Mouse (Mus musculus) intestine, postnatal 0 days (tissue): ENCODE measurements around the gene Cdk12. TPM values are rescaled to one million over a fixed set of nuclear protein-coding genes. Genes with fewer than 3 reads are reported as not detected.
A peak's percentile ranks its signal among the peaks of the same experiment; 100 is the strongest.

Source experiments
- ATAC-seq: fragments of 200-750 bp; cut with Nextera tagmentation; 2 replicates; pipeline ENCODE4 v1.8.0; 2017; ENCODE audit warnings: mild to moderate bottlenecking, moderate TSS enrichment, moderate library complexity
- H3K27ac ChIP-seq: fragments of 300-500 bp; sonication (generic); 2 replicates; pipeline ENCODE4 v1.5.1; 2014; ENCODE audit warnings: mild to moderate bottlenecking, low read depth, low read length, moderate library complexity
- H3K27me3 ChIP-seq: fragments of 300-500 bp; sonication (generic); replicated peaks from 2 replicates; pipeline ENCODE4 v1.6.1; 2014; ENCODE audit warnings: low read length, mixed read lengths; ENCODE audit not compliant: control insufficient read depth, insufficient read depth
- H3K36me3 ChIP-seq: fragments of 300-500 bp; sonication (generic); 2 replicates; pipeline ENCODE4 v1.6.1; 2014; ENCODE audit warnings: mild to moderate bottlenecking, moderate library complexity; ENCODE audit not compliant: control insufficient read depth, insufficient read depth
- H3K4me1 ChIP-seq: fragments of 300-500 bp; sonication (generic); replicated peaks from 2 replicates; pipeline ENCODE4 v1.6.1; 2014; ENCODE audit warnings: antibody characterized with exemption, low read length, mixed read lengths; ENCODE audit not compliant: control insufficient read depth, insufficient read depth
- H3K4me2 ChIP-seq: fragments of 300-500 bp; sonication (generic); replicated peaks from 2 replicates; pipeline ENCODE4 v1.6.1; 2014; ENCODE audit warnings: low read depth, mild to moderate bottlenecking, moderate library complexity
- H3K4me3 ChIP-seq: fragments of 300-500 bp; sonication (generic); 2 replicates; pipeline ENCODE4 v1.5.1; 2014; ENCODE audit warnings: low read depth, low read length
- H3K9ac ChIP-seq: fragments of 300-500 bp; sonication (generic); 2 replicates; pipeline ENCODE4 v1.6.1; 2014; ENCODE audit warnings: mild to moderate bottlenecking, low read depth, low read length
- H3K9me3 ChIP-seq: fragments of 300-500 bp; sonication (generic); 2 replicates; pipeline ENCODE4 v1.6.1; 2016; ENCODE audit warnings: mixed run types; ENCODE audit not compliant: control insufficient read depth
- CTCF ChIP-seq: sonication (generic); IDR thresholded peaks from 2 replicates; pipeline ENCODE4 v1.5.1; 2016; ENCODE audit warnings: low read depth, mild to moderate bottlenecking, control low read depth, antibody characterized with exemption, moderate library complexity
- WGBS: fragments of 180-500 bp; shearing (Covaris S2); extraction: QIAGEN DNeasy Blood & Tissue Kit; methylation state at CpG from one replicate; pipeline ENCODE4 v1.1.7; 2014; 5-methylcytosine and 5-hydroxymethylcytosine counted together
- microRNA-seq: library from miRNA; unstranded; fragments of <30 nt; microRNA quantifications from one replicate; pipeline ENCODE4, GENCODE M21; 2016
- polyA plus RNA-seq: library from polyadenylated mRNA; unstranded; fragments of >200 nt; fragmentation: Nextera tagmentation; extraction: Ambion mirVana; gene quantifications from 2 replicates; pipeline ENCODE4 v1.2.1, GENCODE M21; 2015

Cdk12 gene
- polyA plus RNA-seq, 1 experiment from 2014 or later: 4.9 TPM

DNA sequence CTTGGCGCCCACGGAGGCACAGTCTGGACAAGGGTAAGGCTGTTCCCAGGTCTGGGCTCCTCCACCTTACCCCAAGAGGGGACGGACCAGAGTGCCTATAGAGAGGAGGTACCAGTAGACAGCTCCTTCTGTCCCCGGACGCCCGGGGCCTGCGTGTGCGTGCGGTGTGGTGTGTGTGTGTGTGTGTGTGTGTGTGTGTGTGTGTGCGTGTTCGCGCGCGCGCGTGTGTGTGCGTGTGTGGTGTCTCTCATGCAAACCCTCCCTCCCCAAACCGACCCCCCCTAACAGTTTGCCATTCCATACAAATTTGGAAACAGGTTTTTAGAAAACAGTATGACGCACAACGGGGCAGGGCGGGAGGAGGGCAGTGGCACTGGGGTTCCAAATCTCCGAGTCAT is 123.0 kb downstream of the Cdk12 start:
- no peak for TF ChIP-seq CTCF
- no peaks in the 10 kb centered on the region for H3K36me3 ChIP-seq
- H3K9me3 ChIP-seq: no peaks in the 10 kb centered on the region
- no peak overlapping the region for H3K4me3 ChIP-seq
- ATAC-seq: no peak
- no peak overlapping the region for H3K4me2 ChIP-seq
- 5% methylated on average over 22 of the region's 22 CpGs for WGBS
- peaks cover 6% of the 10 kb centered on the region; the same call in 1 of the 2 replicates for H3K4me1 ChIP-seq
- no peak overlapping the region for H3K9ac ChIP-seq
- H3K27ac ChIP-seq: no peak overlapping the region
- peaks cover 100% of the 10 kb centered on the region for H3K27me3 ChIP-seq

DNA sequence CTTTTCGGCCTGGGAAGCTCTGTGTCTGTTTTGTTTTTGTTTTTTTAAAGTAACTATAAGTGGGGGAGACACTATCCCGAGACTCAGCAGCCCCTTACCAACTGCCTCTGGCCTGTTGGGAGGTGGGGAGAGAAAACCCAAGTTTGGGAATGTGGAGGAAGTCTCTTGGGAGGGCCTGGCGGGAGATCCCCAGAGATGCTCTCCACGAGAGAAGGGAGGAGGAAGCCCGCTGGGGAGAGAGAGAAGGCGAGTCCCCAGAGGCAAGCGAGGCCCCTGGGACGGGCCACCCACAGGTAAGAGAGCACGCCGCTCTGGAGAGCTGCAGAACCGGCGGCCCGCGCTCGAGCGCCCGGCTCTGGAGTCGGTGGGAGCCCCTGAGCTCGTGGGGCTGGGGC is 123.9 kb downstream of the Cdk12 start:
- peaks cover 6% of the 10 kb centered on the region; the same call in 1 of the 2 replicates for H3K4me1 ChIP-seq
- H3K4me3 ChIP-seq: peak overlapping the region; percentile 32; the same call in 1 of the 2 replicates
- no peaks in the 10 kb centered on the region for H3K36me3 ChIP-seq
- peaks cover 100% of the 10 kb centered on the region for H3K27me3 ChIP-seq
- H3K9me3 ChIP-seq: no peaks in the 10 kb centered on the region
- ATAC-seq: no peak
- no peak overlapping the region for H3K27ac ChIP-seq
- H3K4me2 ChIP-seq: peak overlapping the region; percentile 58; the same call in 1 of the 2 replicates
- no peak for TF ChIP-seq CTCF
- WGBS: 2% methylated on average over 17 of the region's 19 CpGs
- H3K9ac ChIP-seq: no peak overlapping the region

DNA sequence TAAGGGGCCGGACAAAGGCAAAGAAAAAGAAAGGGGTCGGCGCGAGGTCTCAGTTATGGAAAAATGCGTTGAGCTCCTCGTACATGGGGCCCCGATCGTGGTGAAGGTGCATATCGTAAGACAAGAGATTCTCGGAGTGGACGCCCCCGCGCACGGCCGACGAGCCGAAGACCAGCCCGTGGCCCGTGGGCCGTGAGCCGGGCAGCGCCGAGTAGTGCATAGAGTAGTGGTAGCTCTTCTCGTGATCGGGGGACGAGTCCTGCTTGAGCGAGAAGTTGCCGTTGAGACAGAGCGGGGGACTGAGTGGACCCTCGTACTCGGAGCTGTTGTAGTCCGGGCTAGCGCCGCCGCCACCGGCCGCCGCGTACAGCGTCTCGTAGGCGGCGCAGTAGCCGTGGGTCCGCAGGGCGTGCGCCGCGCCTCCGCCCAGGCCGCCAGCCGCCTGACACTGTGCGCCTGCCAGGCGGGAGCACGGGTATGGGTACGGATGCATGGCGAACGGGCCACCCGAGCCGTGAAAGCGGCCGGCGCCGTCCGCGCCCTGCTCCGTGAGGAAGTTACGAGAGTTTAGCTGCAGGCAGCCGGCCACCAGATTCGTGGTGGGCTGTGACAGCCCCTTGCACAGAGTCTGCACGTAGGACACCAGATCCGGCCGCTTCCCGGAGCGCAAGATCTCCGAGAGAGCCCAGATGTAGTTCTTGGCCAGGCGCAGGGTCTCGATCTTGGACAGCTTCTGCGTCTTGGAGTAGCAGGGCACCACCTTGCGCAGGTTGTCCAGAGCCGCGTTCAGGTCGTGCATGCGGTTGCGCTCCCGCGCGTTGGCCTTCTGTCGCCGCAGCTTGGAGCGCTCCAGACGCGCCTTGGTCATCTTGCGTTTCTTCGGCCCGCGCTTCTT is 124.5 kb downstream of the Cdk12 start:
- peak overlapping the region; percentile 58 for H3K4me2 ChIP-seq
- H3K4me1 ChIP-seq: peaks cover 6% of the 10 kb centered on the region; the same call in 1 of the 2 replicates
- peaks cover 100% of the 10 kb centered on the region for H3K27me3 ChIP-seq
- TF ChIP-seq CTCF: no peak
- no peak overlapping the region for H3K9ac ChIP-seq
- H3K4me3 ChIP-seq: peak overlapping the region; percentile 32
- H3K36me3 ChIP-seq: no peaks in the 10 kb centered on the region
- 1% methylated on average over 97 of the region's 97 CpGs for WGBS
- H3K27ac ChIP-seq: no peak overlapping the region
- ATAC-seq: no peak
- H3K9me3 ChIP-seq: no peaks in the 10 kb centered on the region

DNA sequence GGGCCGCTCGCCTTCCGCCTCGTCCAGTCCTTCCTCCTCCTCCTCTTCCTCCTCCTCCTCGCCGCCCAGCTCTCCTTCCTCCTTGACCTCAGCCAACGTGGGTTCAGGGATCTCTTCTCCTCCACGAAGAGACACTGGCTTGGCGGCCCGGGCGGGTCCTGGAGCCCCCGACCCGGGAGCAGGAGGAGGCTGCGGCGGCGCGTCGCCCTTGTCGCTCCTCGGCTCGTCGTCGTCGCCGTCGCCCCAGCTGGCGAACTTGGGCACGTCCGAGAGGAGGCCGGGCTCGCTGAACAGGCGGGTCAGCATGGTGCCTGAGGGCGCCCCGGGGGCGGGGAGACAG is 125.1 kb downstream of the Cdk12 start:
- Histone ChIP-seq H3K4me2 (peak overlapping the region; percentile 58), H3K27ac (no peak overlapping the region), H3K4me3 (peak overlapping the region; percentile 32), H3K27me3 (peaks cover 100% of the 10 kb centered on the region), H3K9ac (no peak overlapping the region), H3K9me3 (no peaks in the 10 kb centered on the region), H3K36me3 (no peaks in the 10 kb centered on the region), H3K4me1 (peaks cover 6% of the 10 kb centered on the region; the same call in 1 of the 2 replicates)
- no peak for TF ChIP-seq CTCF
- no peak for ATAC-seq
- WGBS: 0% methylated on average over 28 of the region's 35 CpGs

Small RNAs within 50 kb of the gene (microRNA-seq; reads per million reads assigned to microRNA genes)
- gene Gm27399: not detected
- not detected for gene Mir5119

Other genes starting within 250 kb of the Cdk12 start
- 0.30 and 0.31 TPM in 2 replicates for gene Plxdc1, start 216.6 kb upstream of the Cdk12 start, polyA plus RNA-seq
- 4.2 and 4.4 TPM in 2 replicates for gene Arl5c, start 206.9 kb upstream of the Cdk12 start, polyA plus RNA-seq
- 2.8 and 3.2 TPM in 2 replicates for gene Cacnb1, start 180.0 kb upstream of the Cdk12 start, polyA plus RNA-seq
- 668 and 699 TPM in 2 replicates for gene Rpl19, start 176.3 kb upstream of the Cdk12 start, polyA plus RNA-seq
- 0.13 TPM in 1 of 2 replicates, not detected in the other for gene Stac2, start 149.6 kb upstream of the Cdk12 start, polyA plus RNA-seq
- 7.3 and 7.8 TPM in 2 replicates for gene Fbxl20, start 52.7 kb upstream of the Cdk12 start, polyA plus RNA-seq
- gene Med1, start 9.8 kb upstream of the Cdk12 start, polyA plus RNA-seq: 25.2 and 25.3 TPM in 2 replicates
- gene Neurod2, start 126.6 kb downstream of the Cdk12 start, polyA plus RNA-seq: 0.07 TPM in 1 of 2 replicates, not detected in the other
- gene Ppp1r1b, start 145.3 kb downstream of the Cdk12 start, polyA plus RNA-seq: 99.5 and 102 TPM in 2 replicates
- gene Stard3, start 155.3 kb downstream of the Cdk12 start, polyA plus RNA-seq: 29.0 and 30.1 TPM in 2 replicates
- gene Tcap, start 180.8 kb downstream of the Cdk12 start, polyA plus RNA-seq: 0.44 and 0.69 TPM in 2 replicates
- not detected in 2 replicates for gene Pnmt, start 183.4 kb downstream of the Cdk12 start, polyA plus RNA-seq
- gene Pgap3, start 197.4 kb downstream of the Cdk12 start, polyA plus RNA-seq: 14.7 and 15.1 TPM in 2 replicates
- gene Erbb2, start 209.4 kb downstream of the Cdk12 start, polyA plus RNA-seq: 19.4 and 20.7 TPM in 2 replicates
- gene Mien1, start 235.9 kb downstream of the Cdk12 start, polyA plus RNA-seq: 264 and 265 TPM in 2 replicates
- gene Grb7, start 243.3 kb downstream of the Cdk12 start, polyA plus RNA-seq: 50.2 and 50.7 TPM in 2 replicates